In the genomic region with DNA sequence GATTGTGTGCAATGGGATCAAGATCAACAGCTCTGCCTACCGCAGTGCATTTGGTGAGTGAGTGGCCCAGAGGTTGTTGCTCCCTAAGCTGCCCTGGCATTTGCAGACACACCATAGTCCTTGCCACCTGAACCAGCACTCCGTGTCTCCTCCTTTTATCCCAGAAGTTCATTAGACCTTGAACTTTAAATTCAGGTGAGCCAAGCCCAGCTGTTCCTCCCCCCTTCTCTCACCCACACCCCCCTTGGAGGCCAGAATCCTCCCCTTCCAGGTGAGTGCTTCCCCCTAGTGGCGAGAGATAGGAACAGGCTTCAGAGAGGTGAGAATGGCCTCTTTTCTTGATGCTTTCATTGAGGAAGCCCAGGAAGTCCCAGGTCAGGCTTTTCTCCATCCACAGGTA, we compare ENCODE assay signal across 9 mouse cellular contexts. TPM values are rescaled to one million over a fixed set of nuclear protein-coding genes. Genes with fewer than 3 reads are reported as not detected.
DNase-seq lines count a peak whose midpoint lies in the region; ATAC-seq and TF ChIP-seq lines count a peak whose summit lies in the region.
"Had no signal": no experiment of that assay in that cellular context is flagged by ENCODE, and none has a peak within 500 bp of the region (broad histone marks: within the 10 kb centered on the region; RNA-seq: fewer than 3 reads in every experiment).

No protein-coding gene starts in this region.

- no peaks in the 10 kb centered on the region for H3K4me1 ChIP-seq in spleen, adult 2 months (ENCODE audit: control insufficient read depth, insufficient read depth, insufficient read length)
- H3K4me1 ChIP-seq: liver, embryonic 13.5 days had no signal

- no peaks in the 10 kb centered on the region for H3K27me3 ChIP-seq in spleen, adult 2 months (ENCODE audit: control insufficient read depth, insufficient read depth, low read length)
- H3K27me3 ChIP-seq: liver, embryonic 13.5 days had no signal

- 50% methylated on average over 3 of the region's 3 CpGs for WGBS in spleen, adult 2 months

- TF ChIP-seq POLR2A in spleen, adult 2 months (IDR thresholded peaks at IDR 0.05; ENCODE audit: low read depth, low read length): no peak

- TF ChIP-seq CTCF in spleen, adult 2 months (IDR thresholded peaks at IDR 0.05; ENCODE audit: extremely low read depth, insufficient read depth, insufficient read length, insufficient replicate concordance): peak; percentile 50; the same call in 1 of the 2 replicates

- H3K36me3 ChIP-seq in spleen, adult 2 months (ENCODE audit: control insufficient read depth, insufficient read depth, low read length): no peaks in the 10 kb centered on the region
- H3K36me3 ChIP-seq: liver, embryonic 13.5 days had no signal

- no peak overlapping the region for H3K27ac ChIP-seq in spleen, adult 2 months (ENCODE audit: insufficient read depth, low read length)
- H3K27ac ChIP-seq: liver, embryonic 13.5 days had no signal

- ATAC-seq in megakaryocyte-erythroid progenitor cell, adult 5-6 weeks (replicated peaks; ENCODE audit: low FRiP score, low TSS enrichment, poor library complexity, severe bottlenecking): peak; percentile 68

- no peak overlapping the region for H3K4me3 ChIP-seq in spleen, adult 2 months (ENCODE audit: extremely low read depth, insufficient read depth, insufficient read length)
- H3K4me3 ChIP-seq: liver, embryonic 13.5 days had no signal

- peak; percentile 19 to 44 for DNase-seq in cerebellum, postnatal 14 days
- DNase-seq in cerebellum, postnatal 4 days (ENCODE audit: low spot score in 2 of 2): no peak
- no peak for DNase-seq in spleen, adult 2 months (ENCODE audit: low read depth in 1 of 2, low spot score in 2 of 2)
- no peak for DNase-seq in spleen, postnatal 14 days (ENCODE audit: low spot score in 2 of 2)
- peak; percentile 38 for DNase-seq in forelimb bud, embryonic 11.5 days (ENCODE audit: low read depth, low spot score)
- no peak for DNase-seq in layer of hippocampus, postnatal 25 days (ENCODE audit: extremely low spot score in 1 of 2, low spot score in 1 of 2)
- DNase-seq in left cerebral cortex, postnatal 10 days (ENCODE audit: extremely low spot score in 1 of 2, low spot score in 2 of 2): no peak
- DNase-seq: liver, embryonic 13.5 days had no signal

- intact Hi-C loops in left cerebral cortex, postnatal 10 days (cut with DNase I): no loop called here

RNA-seq across cellular contexts. Expression of gene Aifm2, which starts 19.3 kb away (rescaled TPM):
- 3.6 and 4.2 TPM in 2 replicates for polyA plus RNA-seq in spleen, adult 2 months (2012; rRNA removed)
- total RNA-seq in megakaryocyte-erythroid progenitor cell, adult 5-6 weeks (2014; fragmentation: Nextera tagmentation): 2.3 and 2.4 TPM in 2 replicates
- total RNA-seq in megakaryocyte-erythroid progenitor cell, adult 5-6 weeks (2017): 3.3 and 6.8 TPM in 2 replicates
- total RNA-seq in layer of hippocampus, postnatal 25 days (2021): 1 to 10 TPM; 5.8 to 6.4 TPM
- 1 to 10 TPM; 7.0 to 7.4 TPM for total RNA-seq in left cerebral cortex, postnatal 10 days (2021)

RNA-seq across cellular contexts. Expression of gene Tysnd1, which starts 39.1 kb away (rescaled TPM):
- polyA plus RNA-seq in spleen, adult 2 months (2012; rRNA removed): 43.2 and 67.7 TPM in 2 replicates
- total RNA-seq in megakaryocyte-erythroid progenitor cell, adult 5-6 weeks (2014; fragmentation: Nextera tagmentation): 22.8 and 31.8 TPM in 2 replicates
- 12.9 and 25.7 TPM in 2 replicates for total RNA-seq in megakaryocyte-erythroid progenitor cell, adult 5-6 weeks (2017)
- 10 to 100 TPM; 22.9 to 27.1 TPM for total RNA-seq in layer of hippocampus, postnatal 25 days (2021)
- 10 to 100 TPM; 28.5 to 36.6 TPM for total RNA-seq in left cerebral cortex, postnatal 10 days (2021)

RNA-seq across cellular contexts. Expression of gene H2afy2, which starts 49.6 kb away (rescaled TPM):
- 0.78 and 0.79 TPM in 2 replicates for polyA plus RNA-seq in spleen, adult 2 months (2012; rRNA removed)
- not detected in 2 replicates for total RNA-seq in megakaryocyte-erythroid progenitor cell, adult 5-6 weeks (2014; fragmentation: Nextera tagmentation)
- not detected in 2 replicates for total RNA-seq in megakaryocyte-erythroid progenitor cell, adult 5-6 weeks (2017)
- total RNA-seq in layer of hippocampus, postnatal 25 days (2021): 10 to 100 TPM; 15.6 to 17.2 TPM
- 10 to 100 TPM; 59.3 to 59.5 TPM for total RNA-seq in left cerebral cortex, postnatal 10 days (2021)

RNA-seq across cellular contexts. Expression of gene Sar1a, which starts 54.3 kb away (rescaled TPM):
- 29.7 and 42.7 TPM in 2 replicates for polyA plus RNA-seq in spleen, adult 2 months (2012; rRNA removed)
- total RNA-seq in megakaryocyte-erythroid progenitor cell, adult 5-6 weeks (2014; fragmentation: Nextera tagmentation): 85.6 and 97.9 TPM in 2 replicates
- 108 and 119 TPM in 2 replicates for total RNA-seq in megakaryocyte-erythroid progenitor cell, adult 5-6 weeks (2017)
- total RNA-seq in layer of hippocampus, postnatal 25 days (2021): 100 to 1,000 TPM; 114 to 121 TPM
- 100 to 1,000 TPM; 133 to 136 TPM for total RNA-seq in left cerebral cortex, postnatal 10 days (2021)

Comparison
In these comparisons a context has a peak if more than half of its experiments do, and no peak if none do; other contexts are left out.
1. DNase-seq: peak in cerebellum, postnatal 14 days (2 of 2) and forelimb bud, embryonic 11.5 days (single experiment); none in cerebellum, postnatal 4 days (0 of 2), spleen, adult 2 months (0 of 2), spleen, postnatal 14 days (0 of 2), layer of hippocampus, postnatal 25 days (0 of 2) and left cerebral cortex, postnatal 10 days (0 of 2).
2. RNA of gene H2afy2, which starts 49.6 kb away (total RNA-seq): 59.3 to 59.5 TPM in left cerebral cortex, postnatal 10 days and 15.6 to 17.2 TPM in layer of hippocampus, postnatal 25 days; not detected in megakaryocyte-erythroid progenitor cell, adult 5-6 weeks; every median in the first group is over 10 times any median in the second.